20 mouse cellular contexts compared by ENCODE assay signal in genomic region chr6:99079041-99079835, GRCm38 (mm10).
A peak's percentile ranks its signal among the peaks of the same experiment; 100 is the strongest.
DNase-seq lines count a peak whose midpoint lies in the region; ATAC-seq and TF ChIP-seq lines count a peak whose summit lies in the region.
"Had no signal": no experiment of that assay in that cellular context is flagged by ENCODE, and none has a peak within 500 bp of the region (broad histone marks: within the 10 kb centered on the region; RNA-seq: fewer than 3 reads in every experiment).

No protein-coding gene starts in this region.

- peaks cover 9 to 63% of the 10 kb centered on the region in 2 experiments for H3K4me1 ChIP-seq in CH12.LX (ENCODE audit: control insufficient read depth in 1 of 2, insufficient read depth in 2 of 2)

- no peak overlapping the region for H3K4me2 ChIP-seq in CH12.LX (ENCODE audit: insufficient read depth, low read depth, poor library complexity, severe bottlenecking)
- H3K4me2 ChIP-seq: hindbrain, embryonic 15.5 days; liver, embryonic 13.5 days had no signal

- no peak for TF ChIP-seq POLR2A in CH12.LX (IDR thresholded peaks at IDR 0.05; ENCODE audit: low read depth, low read length)

- no peak for DNase-seq in CH12.LX (ENCODE audit: extremely low read depth)
- peak; percentile 56 for DNase-seq in ES-CJ7 (ENCODE audit: low read depth, low spot score)
- peak; percentile 45 to 55 for DNase-seq in frontal cortex, postnatal 14 days (ENCODE audit: low spot score in 2 of 2)
- DNase-seq in left cerebral cortex, postnatal 36 days (ENCODE audit: low spot score in 2 of 2) = peak; percentile 69 to 77
- no peak for DNase-seq in ovary, postnatal 14 days (ENCODE audit: low spot score)
- no peak for DNase-seq in testis, postnatal 14 days (ENCODE audit: low spot score)
- no peak for DNase-seq in cerebellum, postnatal 14 days
- DNase-seq: cerebellum, adult 11-12 months; heart, adult 2 months; heart, postnatal 10 days; kidney, adult 18-20 months; kidney, postnatal 25 days; liver, embryonic 13.5 days; thymus, postnatal 14 days had no signal

- H3K27ac ChIP-seq in CH12.LX (ENCODE audit: insufficient read depth, low read depth) = no peak overlapping the region
- H3K27ac ChIP-seq: forebrain, embryonic 10.5 days; heart, adult 2 months; hindbrain, embryonic 15.5 days; liver, embryonic 13.5 days had no signal

- peaks cover 79 to 96% of the 10 kb centered on the region in 2 experiments for H3K36me3 ChIP-seq in CH12.LX (replicated peaks in 1 of 2; ENCODE audit: control insufficient read depth in 1 of 2, insufficient read depth in 1 of 2, low read length in 1 of 2)

- dilution Hi-C loops in CH12.LX (cut with MboI; ENCODE audit: extremely low pct_ligation_motif_present, extremely low pct_unique_long_range_greater_than_20kb, low sequenced_read_pairs) = no loop called here

- H3K9ac ChIP-seq in CH12.LX (ENCODE audit: insufficient read depth, low read depth) = no peak overlapping the region
- H3K9ac ChIP-seq: hindbrain, embryonic 15.5 days; liver, embryonic 13.5 days had no signal

- TF ChIP-seq RAD21 in CH12.LX (IDR thresholded peaks at IDR 0.05; ENCODE audit: low read depth, low read length) = no peak

- no peaks in the 10 kb centered on the region for H3K27me3 ChIP-seq in CH12.LX (replicated peaks)
- H3K27me3 ChIP-seq: hindbrain, embryonic 15.5 days; liver, embryonic 13.5 days; Patski had no signal

- peaks cover 88% of the 10 kb centered on the region for H3K79me2 ChIP-seq in CH12.LX (replicated peaks; ENCODE audit: control insufficient read depth, extremely low read depth, insufficient read depth, poor library complexity, severe bottlenecking)

- TF ChIP-seq CTCF in CH12.LX (conservative IDR thresholded peaks at IDR 0.05 in 1 of 2, IDR thresholded peaks at IDR 0.05 in 1 of 2; ENCODE audit: low read depth in 2 of 2, low read length in 2 of 2) = no peak

- in situ Hi-C loops in CH12.LX (cut with MboI; ENCODE audit: low pct_ligation_motif_present, low pct_unique_long_range_greater_than_20kb, low sequenced_read_pairs) = no loop called here

- TF ChIP-seq EP300 in CH12.LX (IDR thresholded peaks at IDR 0.05; ENCODE audit: low read length) = peak; percentile 16; the same call in 1 of the 2 replicates

- intact Hi-C loops in left cerebral cortex, postnatal 36 days (cut with DNase I) = no loop called here

- no peak overlapping the region for H3K4me3 ChIP-seq in CH12.LX (replicated peaks in 1 of 3; ENCODE audit: low read depth in 2 of 3, low read length in 2 of 3, poor library complexity in 1 of 3)
- H3K4me3 ChIP-seq: forebrain, embryonic 10.5 days; heart, adult 2 months; hindbrain, embryonic 15.5 days; liver, embryonic 13.5 days; myocyte had no signal

- H3K9me3 ChIP-seq in CH12.LX (replicated peaks; ENCODE audit: low read length) = peaks cover 21% of the 10 kb centered on the region
- H3K9me3 ChIP-seq: hindbrain, embryonic 15.5 days; liver, embryonic 13.5 days had no signal

- no peak for ATAC-seq in CD4-positive, CD25-positive, alpha-beta regulatory T cell, adult 4 months
- ATAC-seq: lung, postnatal 0 days; Patski had no signal

TF ChIP-seq in CH12.LX, 34 proteins besides CTCF, POLR2A, EP300 and RAD21:
- TF ChIP-seq SIN3A (IDR thresholded peaks at IDR 0.05; ENCODE audit: low read length) = no peak
- no peak for TF ChIP-seq ZKSCAN1 (IDR thresholded peaks at IDR 0.05; ENCODE audit: borderline replicate concordance, low read depth, low read length)
- peak; percentile 81 for TF ChIP-seq ZNF384 (IDR thresholded peaks at IDR 0.05; ENCODE audit: low read depth, low read length)
- no peak for TF ChIP-seq JUND (conservative IDR thresholded peaks at IDR 0.05; ENCODE audit: low read depth, low read length)
- no peak for TF ChIP-seq NELFE (IDR thresholded peaks at IDR 0.05; ENCODE audit: low read depth, low read length)
- TF ChIP-seq JUN (IDR thresholded peaks at IDR 0.05; ENCODE audit: insufficient read depth, low read depth, low read length) = no peak
- no peak for TF ChIP-seq NRF1 (IDR thresholded peaks at IDR 0.05; ENCODE audit: low read depth, low read length)

Comparison
In these comparisons a context has a peak if more than half of its experiments do, and no peak if none do; other contexts are left out.
1. DNase-seq: peak in ES-CJ7 (single experiment), frontal cortex, postnatal 14 days (2 of 2) and left cerebral cortex, postnatal 36 days (2 of 2); none in CH12.LX (single experiment), ovary, postnatal 14 days (single experiment), testis, postnatal 14 days (single experiment) and cerebellum, postnatal 14 days (0 of 2).